Mouse (Mus musculus): ENCODE measurements around the gene Camk2d. TPM values are rescaled to one million over a fixed set of nuclear protein-coding genes. Genes with fewer than 3 reads are reported as not detected.

Gene Camk2d
- total RNA-seq, 4 experiments from 2014 or later, result 49.9 to 62.3 (median 62.0) TPM

- no peak for DNase-seq (ENCODE audit: low spot score in 2 of 2)
Observed at GRCm38 (mm10) chr3:126612748-126613509, 16.8 kb downstream of the Camk2d start.

GRCm38 (mm10) chr3:126613510-126614128, 17.5 kb downstream of the Camk2d start:
- DNase-seq (ENCODE audit: low spot score in 2 of 2), result no peak

- no peak for DNase-seq (ENCODE audit: low spot score in 2 of 2)
Observed at GRCm38 (mm10) chr3:126615306-126615705, 19.2 kb downstream of the Camk2d start.

- DNase-seq (ENCODE audit: low spot score in 2 of 2), result no peak
Observed at GRCm38 (mm10) chr3:126620152-126620551, 24.1 kb downstream of the Camk2d start.

DNA sequence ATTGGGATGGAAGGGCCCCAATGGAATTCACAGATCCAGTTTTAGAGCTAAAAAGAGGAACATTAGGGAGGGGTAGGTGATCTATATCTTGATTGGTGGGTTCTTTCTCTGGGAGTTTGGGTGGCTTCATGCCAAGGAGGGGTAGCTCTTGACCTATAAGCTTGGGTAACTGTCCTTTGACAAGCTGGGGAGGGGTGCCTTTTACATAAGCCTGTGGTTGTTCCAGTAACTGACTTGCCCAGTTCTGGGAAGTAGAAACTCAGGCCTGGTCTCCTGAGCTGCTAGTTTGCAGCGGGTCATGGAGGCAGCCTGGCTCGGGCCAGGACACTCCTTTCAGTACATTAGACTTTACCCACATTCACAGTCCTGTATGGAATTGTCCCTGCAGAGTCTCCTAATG, 26.4 kb downstream of the Camk2d start:
- DNase-seq (ENCODE audit: low spot score in 2 of 2), result no peak

- DNase-seq (ENCODE audit: low spot score in 2 of 2), result no peak
Observed at GRCm38 (mm10) chr3:126624994-126625763, 29.1 kb downstream of the Camk2d start.

DNA sequence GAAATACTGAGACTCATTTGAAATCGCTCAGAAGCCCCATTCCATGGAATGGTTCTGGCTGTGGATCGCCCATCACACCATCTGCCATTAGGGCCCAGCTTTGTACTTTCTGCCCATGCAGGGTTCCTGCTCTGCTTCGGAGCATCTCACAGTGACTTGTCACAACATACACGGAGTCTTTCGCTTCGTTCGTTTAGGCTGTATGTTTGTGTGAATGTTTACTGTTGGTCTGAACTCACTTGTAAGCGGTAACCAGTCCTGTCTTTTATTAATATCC, 29.6 kb downstream of the Camk2d start:
- no peak for DNase-seq (ENCODE audit: low spot score in 2 of 2)

GRCm38 (mm10) chr3:126627968-126628367, 31.9 kb downstream of the Camk2d start:
- no peak for DNase-seq (ENCODE audit: low spot score in 2 of 2)

GRCm38 (mm10) chr3:126628380-126628779, 32.3 kb downstream of the Camk2d start:
- no peak for DNase-seq (ENCODE audit: low spot score in 2 of 2)

- no peak for DNase-seq (ENCODE audit: low spot score in 2 of 2)
Observed at GRCm38 (mm10) chr3:126629040-126629439, 32.9 kb downstream of the Camk2d start.

DNA sequence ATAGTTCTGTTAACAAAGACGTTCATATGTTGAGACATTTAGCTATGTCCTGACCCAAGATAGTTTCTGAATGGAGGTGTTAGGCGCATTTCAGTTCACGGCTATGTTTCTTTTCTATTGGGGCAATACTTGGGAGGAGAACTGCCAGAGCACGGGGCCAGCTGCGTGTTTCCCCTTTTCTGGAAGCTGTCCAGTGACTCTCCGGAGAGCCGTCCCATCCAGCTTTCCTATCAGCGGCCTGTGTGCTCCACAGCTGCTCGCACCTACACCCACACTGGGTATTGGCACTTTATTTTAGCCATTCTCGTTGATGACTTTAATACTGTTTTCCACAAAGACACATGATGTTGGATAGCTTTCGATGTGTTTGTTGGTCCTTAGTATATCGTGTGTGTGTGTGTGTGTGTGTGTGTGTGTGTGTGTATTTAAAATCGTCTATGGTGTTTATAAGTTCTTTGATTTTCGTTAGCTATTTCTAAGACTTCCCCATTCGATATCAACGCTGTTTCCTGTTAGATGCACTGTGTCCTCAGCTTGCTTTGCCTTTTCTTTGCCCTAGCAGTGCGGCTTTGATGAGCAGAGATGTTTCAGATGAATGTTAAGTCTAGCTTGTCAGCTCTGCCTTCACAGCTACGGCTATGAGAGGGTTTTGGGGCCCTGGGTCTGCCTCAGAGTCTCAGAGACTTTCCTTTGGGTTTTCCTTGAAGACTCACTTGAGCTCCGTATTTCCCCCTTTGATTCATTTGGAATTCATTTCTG, 34.2 kb downstream of the Camk2d start:
- DNase-seq (ENCODE audit: low spot score in 2 of 2), result peak in 1 of 2 experiments; percentile 35

GRCm38 (mm10) chr3:126631583-126631982, 35.5 kb downstream of the Camk2d start:
- DNase-seq (ENCODE audit: low spot score in 2 of 2), result no peak

GRCm38 (mm10) chr3:126632580-126632979, 36.5 kb downstream of the Camk2d start:
- DNase-seq (ENCODE audit: low spot score in 2 of 2), result no peak

GRCm38 (mm10) chr3:126634171-126634570, 38.1 kb downstream of the Camk2d start:
- no peak for DNase-seq (ENCODE audit: low spot score in 2 of 2)

DNA sequence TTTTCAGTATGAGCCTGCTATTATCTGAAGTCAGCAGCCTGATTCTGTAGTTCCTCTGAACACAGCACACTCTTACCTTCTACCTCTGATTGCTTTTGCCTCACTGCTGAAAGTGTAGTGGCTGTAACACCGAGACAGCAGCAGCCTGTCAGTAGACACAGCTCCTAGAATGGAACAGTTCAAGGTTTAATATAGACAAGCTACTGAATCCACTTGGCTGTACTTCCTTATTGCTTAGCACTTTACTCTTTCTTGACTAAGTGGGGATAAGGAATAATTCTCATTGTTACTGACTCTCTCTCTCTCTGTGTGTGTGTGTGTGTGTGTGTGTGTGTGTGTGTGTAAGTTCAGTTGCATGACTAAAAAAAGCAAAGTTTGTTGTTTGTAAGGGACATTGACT, 42.2 kb downstream of the Camk2d start:
- DNase-seq (ENCODE audit: low spot score in 2 of 2), result no peak

GRCm38 (mm10) chr3:126639098-126639513, 43.0 kb downstream of the Camk2d start:
- no peak for DNase-seq (ENCODE audit: low spot score in 2 of 2)

DNA sequence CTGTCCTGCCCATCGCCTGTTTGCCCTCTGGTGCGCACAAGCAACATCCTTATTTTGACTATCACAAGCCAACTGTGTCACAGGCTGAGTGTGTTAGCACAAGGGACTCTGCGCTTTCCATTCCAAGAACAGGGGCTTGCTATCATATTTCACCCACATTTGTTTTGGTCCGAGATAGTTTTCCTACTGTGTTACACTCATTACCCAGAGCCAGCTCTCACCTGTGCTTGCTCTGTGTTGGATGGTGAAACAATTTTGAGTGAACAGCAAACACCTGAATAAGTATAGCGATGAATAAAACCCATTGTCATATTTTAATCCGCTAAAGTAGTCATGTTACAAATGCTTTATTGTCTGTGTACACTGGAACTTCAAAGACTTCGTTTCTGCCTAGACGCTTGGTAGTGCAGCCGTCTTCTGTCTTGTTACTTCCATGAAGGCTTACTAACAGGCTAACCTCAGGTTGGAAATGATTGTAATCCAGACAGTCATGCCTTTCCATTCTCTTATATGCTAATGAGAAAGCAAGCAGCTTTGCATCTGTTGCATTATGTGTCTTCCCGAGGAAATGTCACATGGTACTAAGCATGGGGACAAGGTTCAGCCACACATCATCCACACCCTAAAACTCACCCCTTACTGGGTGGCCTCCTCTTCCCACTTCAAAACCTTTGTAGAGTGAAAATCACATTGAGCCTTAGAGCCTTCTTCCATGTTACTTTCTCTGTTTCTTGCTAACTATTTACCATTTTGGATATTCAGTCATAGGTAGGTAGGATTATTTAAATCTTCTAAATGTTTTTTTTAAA, 44.5 kb downstream of the Camk2d start:
- no peak for DNase-seq (ENCODE audit: low spot score in 2 of 2)

GRCm38 (mm10) chr3:126641451-126641850, 45.3 kb downstream of the Camk2d start:
- DNase-seq (ENCODE audit: low spot score in 2 of 2), result no peak

GRCm38 (mm10) chr3:126643071-126644010, 47.2 kb downstream of the Camk2d start:
- no peak for DNase-seq (ENCODE audit: low spot score in 2 of 2)

DNA sequence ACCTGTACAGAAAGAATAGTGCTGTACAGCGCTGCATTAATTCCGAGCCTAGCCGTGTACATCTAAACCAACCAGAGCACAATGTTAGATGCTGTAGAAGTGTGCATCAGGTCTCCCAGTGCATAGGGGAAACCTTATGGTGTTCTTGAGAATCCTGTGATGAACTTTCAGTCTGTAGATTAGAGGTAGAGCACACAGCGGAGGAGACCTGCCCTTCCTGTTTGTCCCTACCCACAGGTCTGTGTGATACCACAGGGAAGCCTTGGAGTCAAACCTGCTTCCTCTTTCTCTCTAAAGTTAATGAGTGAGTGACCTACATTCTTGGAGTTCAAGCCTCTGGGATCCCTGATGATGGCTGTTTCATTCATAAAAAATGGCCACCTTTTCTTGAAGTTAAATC, 54.2 kb downstream of the Camk2d start:
- no peak for DNase-seq (ENCODE audit: low spot score in 2 of 2)
